ENCODE assay signal across 14 mouse cellular contexts in the genomic region with DNA sequence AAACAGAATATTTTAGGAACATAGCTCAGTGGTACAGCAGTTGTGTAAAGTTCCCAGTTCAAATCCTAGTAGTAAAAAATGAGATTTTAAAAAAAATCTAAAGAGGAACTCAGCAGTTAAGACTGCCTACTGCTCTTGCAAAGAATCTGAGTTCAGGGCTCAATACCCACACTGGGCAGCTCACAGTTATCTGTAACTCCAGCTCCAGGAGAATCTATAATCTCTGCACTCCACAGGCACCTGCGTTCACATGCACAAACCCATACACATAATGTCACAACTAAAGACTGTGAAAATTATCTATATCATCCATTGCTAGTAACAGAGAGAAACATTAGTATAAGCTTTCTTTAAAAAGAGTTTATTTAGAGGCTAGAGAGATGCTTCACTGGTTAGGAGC.
"Had no signal": no experiment of that assay in that cellular context is flagged by ENCODE, and none has a peak within 500 bp of the region (broad histone marks: within the 10 kb centered on the region; RNA-seq: fewer than 3 reads in every experiment).

No protein-coding gene starts in this region.

- H3K36me3 ChIP-seq: midbrain, embryonic 13.5 days; midbrain, embryonic 15.5 days; neural tube, embryonic 12.5 days; stomach, embryonic 15.5 days had no signal

- H3K27me3 ChIP-seq: midbrain, embryonic 13.5 days; midbrain, embryonic 15.5 days; neural tube, embryonic 12.5 days; stomach, embryonic 15.5 days had no signal

- H3K4me2 ChIP-seq: lung, embryonic 14.5 days; midbrain, embryonic 11.5 days; midbrain, embryonic 13.5 days; midbrain, embryonic 15.5 days; neural tube, embryonic 12.5 days; stomach, embryonic 15.5 days had no signal

- H3K9me3 ChIP-seq: midbrain, embryonic 13.5 days; midbrain, embryonic 15.5 days; neural tube, embryonic 12.5 days; stomach, embryonic 15.5 days had no signal

- ATAC-seq: midbrain, embryonic 13.5 days; midbrain, embryonic 15.5 days had no signal

- H3K9ac ChIP-seq: lung, embryonic 14.5 days; midbrain, embryonic 13.5 days; midbrain, embryonic 15.5 days; neural tube, embryonic 12.5 days; stomach, embryonic 15.5 days had no signal

- H3K4me3 ChIP-seq: midbrain, embryonic 13.5 days; midbrain, embryonic 15.5 days; neural tube, embryonic 12.5 days; stomach, embryonic 15.5 days had no signal

- H3K27ac ChIP-seq: midbrain, embryonic 13.5 days; midbrain, embryonic 15.5 days; neural tube, embryonic 12.5 days; stomach, embryonic 15.5 days; stomach, postnatal 0 days had no signal

- H3K4me1 ChIP-seq: neural tube, embryonic 12.5 days had no signal

- DNase-seq: lung, adult 18-20 months; lung, embryonic 14.5 days; lung, postnatal 10 days; lung, postnatal 4 days; right cerebral cortex, postnatal 14 days; thymus, adult 2 months; thymus, postnatal 25 days; thymus, postnatal 4 days had no signal
